Mouse (Mus musculus): ENCODE data around the gene Dhrs3.
A peak's percentile ranks its signal among the peaks of the same experiment; 100 is the strongest.

The Dhrs3 gene

GRCm38 (mm10) chr4:144898036-144898649, 5.5 kb downstream of the Dhrs3 start:
- DNase-seq = peak; percentile 76

- DNase-seq = no peak
These were observed 6.1 kb downstream of the Dhrs3 start for GRCm38 (mm10) chr4:144898737-144899136.

GRCm38 (mm10) chr4:144901561-144902111, 9.0 kb downstream of the Dhrs3 start:
- DNase-seq = no peak

GRCm38 (mm10) chr4:144903088-144903487, 10.5 kb downstream of the Dhrs3 start:
- DNase-seq = no peak

GRCm38 (mm10) chr4:144903932-144904331, 11.3 kb downstream of the Dhrs3 start:
- DNase-seq = peak; percentile 73

- no peak for DNase-seq
These were observed 12.5 kb downstream of the Dhrs3 start for GRCm38 (mm10) chr4:144905128-144905527.

- peak; percentile 71 for DNase-seq
These were observed 13.6 kb downstream of the Dhrs3 start for GRCm38 (mm10) chr4:144906001-144906889.

GRCm38 (mm10) chr4:144906978-144907703, 14.5 kb downstream of the Dhrs3 start:
- no peak for DNase-seq

GRCm38 (mm10) chr4:144908825-144909224, 16.2 kb downstream of the Dhrs3 start:
- DNase-seq = no peak

- no peak for DNase-seq
These were observed 17.7 kb downstream of the Dhrs3 start for GRCm38 (mm10) chr4:144910281-144910680.

GRCm38 (mm10) chr4:144913298-144914152, 20.9 kb downstream of the Dhrs3 start:
- no peak for DNase-seq

- no peak for DNase-seq
These were observed 23.9 kb downstream of the Dhrs3 start for GRCm38 (mm10) chr4:144916520-144916919.

- DNase-seq = no peak
These were observed 24.5 kb downstream of the Dhrs3 start for GRCm38 (mm10) chr4:144917101-144917500.

GRCm38 (mm10) chr4:144918501-144918900, 25.9 kb downstream of the Dhrs3 start:
- no peak for DNase-seq

GRCm38 (mm10) chr4:144928693-144929436, 36.2 kb downstream of the Dhrs3 start:
- DNase-seq = no peak

- DNase-seq = peak; percentile 90
These were observed 37.2 kb downstream of the Dhrs3 start for GRCm38 (mm10) chr4:144929811-144930221.

- DNase-seq = peak; percentile 92
These were observed 37.7 kb downstream of the Dhrs3 start for GRCm38 (mm10) chr4:144930366-144930765.

GRCm38 (mm10) chr4:144931167-144931566, 38.5 kb downstream of the Dhrs3 start:
- DNase-seq = no peak

GRCm38 (mm10) chr4:144934501-144934900, 41.9 kb downstream of the Dhrs3 start:
- no peak for DNase-seq

- DNase-seq = no peak
These were observed 44.0 kb downstream of the Dhrs3 start for GRCm38 (mm10) chr4:144936563-144937154.

GRCm38 (mm10) chr4:144939847-144940411, 47.3 kb downstream of the Dhrs3 start:
- DNase-seq = no peak

Measured in kidney, postnatal 10 days (tissue).